Mouse (Mus musculus) hindbrain, embryonic 11.5 days (tissue): ENCODE data around the gene Comtd1. TPM values are rescaled to one million over a fixed set of nuclear protein-coding genes. Genes with fewer than 3 reads are reported as not detected.

Experiments used
- ATAC-seq: fragments of 200-750 bp; cut with Nextera tagmentation; 2 replicates; pipeline ENCODE4 v1.8.0; 2017; ENCODE audit warnings: mild to moderate bottlenecking, moderate TSS enrichment, moderate library complexity; ENCODE audit not compliant: low FRiP score
- DNase-seq: peaks from one replicate; pipeline ENCODE4 v3.0.0-alpha.2; 2015; ENCODE audit warnings: low spot score
- H3K27ac ChIP-seq: fragments of 300-500 bp; sonication (generic); 2 replicates; pipeline ENCODE4 v1.5.1; 2014; ENCODE audit warnings: mild to moderate bottlenecking, low read depth, low read length
- H3K27me3 ChIP-seq: fragments of 300-500 bp; sonication (generic); 2 replicates; pipeline ENCODE4 v1.6.1; 2014; ENCODE audit warnings: mild to moderate bottlenecking, low read length, moderate library complexity, mixed read lengths; ENCODE audit not compliant: control insufficient read depth, insufficient read depth
- H3K36me3 ChIP-seq: fragments of 300-500 bp; sonication (generic); 2 replicates; pipeline ENCODE4 v1.6.1; 2014; ENCODE audit warnings: mild to moderate bottlenecking, low read length, moderate library complexity, mixed read lengths; ENCODE audit not compliant: control insufficient read depth, insufficient read depth
- H3K4me1 ChIP-seq: fragments of 300-500 bp; sonication (generic); replicated peaks from 2 replicates; pipeline ENCODE4 v1.6.1; 2014; ENCODE audit warnings: low read length, mixed read lengths; ENCODE audit not compliant: control insufficient read depth, insufficient read depth
- H3K4me2 ChIP-seq: fragments of 300-500 bp; sonication (generic); replicated peaks from 2 replicates; pipeline ENCODE4 v1.6.1; 2014; ENCODE audit warnings: mild to moderate bottlenecking, low read depth, low read length
- H3K4me3 ChIP-seq: fragments of 300-500 bp; sonication (generic); 2 replicates; pipeline ENCODE4 v1.5.1; 2014; ENCODE audit warnings: low read depth, low read length
- H3K9ac ChIP-seq: fragments of 300-500 bp; sonication (generic); 2 replicates; pipeline ENCODE4 v1.6.1; 2014; ENCODE audit warnings: low read depth, low read length
- H3K9me3 ChIP-seq: fragments of 300-500 bp; sonication (generic); 2 replicates; pipeline ENCODE4 v1.6.1; 2016; ENCODE audit warnings: low read length; ENCODE audit not compliant: control insufficient read depth
- WGBS: fragments of 180-500 bp; shearing (Covaris S2); extraction: QIAGEN DNeasy Blood & Tissue Kit; methylation state at CpG from one replicate; pipeline ENCODE4 v1.1.7; 2014; 5-methylcytosine and 5-hydroxymethylcytosine counted together
- polyA plus RNA-seq: library from polyadenylated mRNA; unstranded; fragments of >200 nt; fragmentation: Nextera tagmentation; extraction: Ambion mirVana; gene quantifications from 2 replicates; pipeline ENCODE4 v1.2.1, GENCODE M21; 2014

Comtd1 gene
- polyA plus RNA-seq, 1 experiment from 2014 or later, result 16.8 TPM

DNA sequence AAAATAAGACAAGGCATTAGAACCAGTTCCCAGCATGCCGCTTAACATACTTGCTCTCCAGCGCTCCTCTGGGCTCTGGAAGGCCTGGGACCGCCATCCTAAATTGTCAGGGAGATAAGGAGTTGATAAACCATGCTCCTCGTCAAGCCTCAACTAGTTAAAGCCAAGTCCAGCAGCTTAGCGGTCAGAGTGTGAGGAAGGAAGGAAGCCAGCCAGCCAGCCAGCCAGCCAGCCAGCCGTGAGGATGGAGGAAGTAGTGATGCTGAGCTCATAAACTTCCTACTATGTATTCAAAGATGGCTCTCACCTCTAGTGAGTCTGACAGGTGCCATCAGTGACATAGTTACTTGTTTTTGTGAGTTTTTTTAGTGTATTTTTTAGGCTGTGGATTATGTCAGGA, 5.5 kb downstream of the Comtd1 start:
- peaks cover 12% of the 10 kb centered on the region for H3K36me3 ChIP-seq
- H3K9me3 ChIP-seq, result no peaks in the 10 kb centered on the region
- H3K4me3 ChIP-seq, result no peak overlapping the region
- WGBS, result 88% methylated on average over 6 of the region's 6 CpGs
- H3K9ac ChIP-seq, result no peak overlapping the region
- no peak overlapping the region for H3K4me2 ChIP-seq
- peaks cover 4% of the 10 kb centered on the region; the same call in 1 of the 2 replicates for H3K4me1 ChIP-seq
- ATAC-seq (no peak), DNase-seq (no peak)
- H3K27ac ChIP-seq, result no peak overlapping the region
- H3K27me3 ChIP-seq, result no peaks in the 10 kb centered on the region

DNA sequence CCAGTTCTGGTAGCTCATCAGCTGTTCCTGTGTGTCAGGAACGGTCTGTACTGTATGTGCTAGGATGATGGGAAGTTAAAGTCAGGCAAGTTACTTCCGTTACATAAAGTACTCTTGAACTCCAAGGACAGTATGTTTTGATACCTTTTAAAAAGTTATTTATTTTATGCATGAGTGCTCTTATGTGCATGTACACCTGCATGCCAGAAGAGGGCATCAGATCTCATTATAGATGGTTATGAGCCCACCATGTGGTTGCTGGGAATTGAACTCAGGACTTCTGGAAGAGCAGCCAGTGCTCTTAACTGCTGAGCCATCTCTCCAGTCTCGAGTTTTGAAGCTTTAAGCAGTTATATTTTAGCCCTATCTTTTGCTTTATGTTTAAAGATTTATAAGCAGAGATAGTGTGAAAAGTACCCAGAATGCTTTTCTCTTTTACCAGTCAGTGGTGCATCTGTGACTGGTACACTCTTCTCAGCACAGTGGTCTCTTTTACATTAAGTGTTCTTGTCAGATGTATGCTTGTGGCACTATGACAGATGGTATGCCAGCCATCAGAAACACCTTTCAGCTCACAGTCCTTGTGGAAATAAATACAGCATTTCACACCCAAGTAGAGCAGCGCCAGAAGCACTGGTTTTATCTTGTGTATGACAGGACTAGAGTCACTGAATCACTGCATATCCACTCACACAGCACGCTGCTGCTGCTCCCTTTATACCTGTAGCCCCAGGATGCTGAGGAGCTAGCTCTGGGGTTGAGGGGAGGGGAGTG, 6.8 kb downstream of the Comtd1 start:
- no peaks in the 10 kb centered on the region for H3K9me3 ChIP-seq
- no peaks in the 10 kb centered on the region for H3K27me3 ChIP-seq
- H3K9ac ChIP-seq, result no peak overlapping the region
- 88% methylated on average over 5 of the region's 5 CpGs for WGBS
- H3K36me3 ChIP-seq, result peaks cover 15% of the 10 kb centered on the region
- H3K4me3 ChIP-seq, result no peak overlapping the region
- DNase-seq (no peak), ATAC-seq (no peak)
- no peak overlapping the region for H3K27ac ChIP-seq
- H3K4me2 ChIP-seq, result no peak overlapping the region
- no peaks in the 10 kb centered on the region; the same call in 1 of the 2 replicates for H3K4me1 ChIP-seq

DNA sequence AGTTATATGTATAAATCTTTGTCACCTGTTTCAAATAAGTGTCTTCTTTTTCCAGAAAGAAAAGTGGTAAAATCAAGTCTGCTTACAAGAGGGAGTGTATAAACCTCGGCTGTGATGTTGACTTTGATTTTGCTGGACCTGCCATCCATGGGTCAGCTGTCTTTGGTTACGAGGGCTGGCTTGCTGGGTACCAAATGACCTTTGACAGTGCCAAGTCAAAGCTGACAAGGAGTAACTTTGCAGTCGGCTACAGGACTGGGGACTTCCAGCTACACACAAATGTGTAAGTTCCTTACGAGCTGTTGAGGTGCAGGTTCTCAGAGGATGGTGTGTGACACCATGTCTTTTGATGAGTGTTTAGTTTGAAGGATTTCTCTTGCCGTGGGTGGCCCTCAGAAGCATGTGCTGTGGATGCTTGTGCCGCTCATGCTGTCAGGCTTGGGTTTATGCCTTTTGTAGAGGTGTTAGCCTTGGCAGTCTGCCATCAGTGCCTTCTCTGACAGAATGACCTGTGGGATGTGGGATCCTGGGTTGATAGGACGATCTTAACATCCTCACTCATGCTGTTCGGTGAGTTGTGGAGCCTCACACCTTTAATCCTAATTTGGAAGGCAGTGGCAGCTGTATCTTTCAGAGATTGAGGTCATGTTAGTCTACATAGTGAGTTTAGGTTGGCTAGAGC, 10.3 kb downstream of the Comtd1 start:
- Histone ChIP-seq H3K27me3 (no peaks in the 10 kb centered on the region), H3K9ac (no peak overlapping the region), H3K27ac (no peak overlapping the region), H3K4me3 (no peak overlapping the region), H3K36me3 (peaks cover 15% of the 10 kb centered on the region), H3K9me3 (no peaks in the 10 kb centered on the region), H3K4me1 (no peaks in the 10 kb centered on the region), H3K4me2 (no peak overlapping the region)
- DNase-seq, result no peak
- 90% methylated on average over 8 of the region's 8 CpGs for WGBS
- no peak for ATAC-seq

DNA sequence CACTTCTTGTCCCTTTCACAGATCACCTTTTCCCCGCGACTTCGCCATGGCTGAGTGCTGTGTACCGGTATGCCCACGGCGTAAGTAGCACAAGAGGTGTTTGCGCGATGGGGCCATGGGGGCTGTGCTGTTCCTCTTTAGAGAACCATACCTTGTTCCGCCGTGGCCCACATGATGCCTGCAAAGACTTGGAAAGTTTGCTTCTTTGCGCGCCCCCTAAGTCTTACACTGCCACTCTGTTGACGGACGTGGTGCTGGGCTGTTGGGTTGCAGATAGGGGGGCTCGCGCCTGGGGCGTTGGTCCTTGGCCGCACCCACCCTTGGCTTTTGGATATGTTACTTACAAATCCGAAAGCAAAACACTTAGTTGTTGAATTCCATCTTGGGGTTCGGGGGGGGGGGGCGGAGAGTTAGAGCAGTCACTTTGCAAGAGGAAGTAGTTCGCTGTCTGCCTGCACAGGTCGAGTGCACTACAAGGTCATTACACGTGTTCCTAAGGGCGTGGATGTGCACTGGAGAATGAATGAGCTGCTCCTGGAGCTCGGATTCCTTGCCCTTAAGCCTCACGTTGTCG, 16.9 kb downstream of the Comtd1 start:
- no peaks in the 10 kb centered on the region for H3K4me1 ChIP-seq
- H3K9me3 ChIP-seq, result no peaks in the 10 kb centered on the region
- WGBS, result 1% methylated on average over 28 of the region's 28 CpGs
- no peaks in the 10 kb centered on the region for H3K27me3 ChIP-seq
- peak overlapping the region; percentile 98 for H3K4me3 ChIP-seq
- H3K36me3 ChIP-seq, result no peaks in the 10 kb centered on the region; the same call in 1 of the 2 replicates
- DNase-seq, result no peak
- peak overlapping the region; percentile 78 for H3K4me2 ChIP-seq
- no peak; the same call in 1 of the 2 replicates for ATAC-seq
- peak overlapping the region; percentile 74 for H3K9ac ChIP-seq
- H3K27ac ChIP-seq, result peak overlapping the region; percentile 76

DNA sequence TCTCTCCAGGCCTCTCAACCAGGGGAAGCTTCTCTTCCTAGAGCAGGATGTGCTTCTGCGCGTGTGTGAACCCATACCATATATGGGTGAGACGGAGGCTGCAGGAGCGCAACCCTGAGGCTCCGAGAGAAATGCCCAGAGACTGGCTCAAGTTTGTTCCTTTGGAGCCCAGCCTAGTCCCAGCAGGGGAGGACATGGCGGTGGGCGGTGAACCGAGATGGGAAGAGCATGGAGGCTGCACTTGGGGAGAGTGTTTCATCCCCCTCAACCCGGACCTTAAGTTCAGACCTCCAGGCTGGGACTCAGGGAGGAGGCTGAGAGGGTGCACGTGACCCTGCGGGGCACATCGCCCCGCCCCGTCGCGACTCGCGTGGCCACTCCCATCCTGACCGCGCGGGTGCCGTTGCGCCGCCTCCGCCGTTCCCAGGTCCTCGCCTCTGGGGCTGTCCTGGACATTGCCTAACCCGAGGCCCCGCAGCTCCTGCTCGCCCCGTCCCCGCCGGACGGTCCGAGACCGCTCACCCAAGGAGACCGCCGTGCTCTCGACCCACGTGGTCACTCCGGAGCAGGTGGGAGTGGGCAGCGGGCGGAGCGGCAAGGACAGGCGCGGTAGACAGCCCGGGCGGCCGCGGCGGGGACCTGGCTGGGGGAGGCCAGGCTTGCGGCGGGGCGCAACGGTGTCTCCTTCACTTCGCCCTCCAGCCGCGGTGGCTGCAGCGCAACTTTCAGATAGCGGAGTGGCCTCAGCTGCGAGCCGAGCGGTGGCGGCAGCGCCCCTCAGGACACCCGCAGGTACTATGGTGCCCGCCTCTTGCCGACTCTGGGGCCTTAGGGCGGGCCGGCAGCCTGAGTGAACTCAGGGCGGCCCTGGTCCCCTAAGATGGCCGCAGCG, 17.7 kb downstream of the Comtd1 start:
- Histone ChIP-seq H3K4me3 (peak overlapping the region; percentile 98), H3K27ac (peak overlapping the region; percentile 76), H3K4me2 (peak overlapping the region; percentile 78), H3K4me1 (no peaks in the 10 kb centered on the region), H3K27me3 (no peaks in the 10 kb centered on the region), H3K9ac (peak overlapping the region; percentile 74), H3K36me3 (no peaks in the 10 kb centered on the region; the same call in 1 of the 2 replicates), H3K9me3 (no peaks in the 10 kb centered on the region)
- WGBS, result under 1% methylated on average over 71 of the region's 73 CpGs
- ATAC-seq, result peak; percentile 98
- DNase-seq, result peak; percentile 96

DNA sequence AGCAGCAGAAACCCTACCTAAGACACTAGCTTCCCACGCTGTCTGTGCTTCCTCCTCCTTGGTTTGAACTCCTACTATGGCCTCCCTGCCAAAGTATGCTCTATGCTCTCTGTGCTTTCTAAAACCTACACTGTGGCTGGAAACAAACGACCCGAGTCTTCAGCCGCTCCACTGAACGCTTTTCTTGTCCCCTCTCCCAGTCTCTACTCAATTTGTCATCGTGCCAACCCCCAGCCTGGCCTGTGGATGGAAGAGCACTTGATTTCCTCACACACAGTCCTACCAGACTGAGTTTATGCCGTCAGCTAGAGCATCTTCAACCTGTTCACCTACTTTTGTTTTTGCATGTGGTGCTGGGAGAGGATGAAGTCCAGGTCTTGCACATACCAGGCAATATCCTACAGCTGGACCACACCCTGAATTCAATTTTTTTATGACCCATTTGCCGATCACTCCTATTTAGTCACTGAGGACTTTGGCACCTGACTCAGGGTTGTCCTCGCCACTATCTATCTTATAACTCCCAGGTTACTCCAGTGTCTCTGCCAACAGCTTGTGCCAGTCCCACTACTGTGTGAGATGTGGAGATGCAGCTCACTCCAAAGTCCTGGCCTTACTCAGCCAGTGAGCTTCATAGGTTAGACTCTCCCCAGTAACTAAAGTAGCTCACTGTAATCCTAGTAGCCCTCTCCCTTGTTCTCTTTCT, 22.8 kb downstream of the Comtd1 start:
- no peaks in the 10 kb centered on the region for H3K27me3 ChIP-seq
- ATAC-seq (no peak), DNase-seq (no peak)
- no peaks in the 10 kb centered on the region for H3K36me3 ChIP-seq
- 75% methylated on average over 9 of the region's 9 CpGs for WGBS
- H3K4me3 ChIP-seq, result no peak overlapping the region
- no peak overlapping the region for H3K27ac ChIP-seq
- H3K4me1 ChIP-seq, result no peaks in the 10 kb centered on the region
- no peaks in the 10 kb centered on the region for H3K9me3 ChIP-seq
- no peak overlapping the region for H3K9ac ChIP-seq
- H3K4me2 ChIP-seq, result no peak overlapping the region

DNA sequence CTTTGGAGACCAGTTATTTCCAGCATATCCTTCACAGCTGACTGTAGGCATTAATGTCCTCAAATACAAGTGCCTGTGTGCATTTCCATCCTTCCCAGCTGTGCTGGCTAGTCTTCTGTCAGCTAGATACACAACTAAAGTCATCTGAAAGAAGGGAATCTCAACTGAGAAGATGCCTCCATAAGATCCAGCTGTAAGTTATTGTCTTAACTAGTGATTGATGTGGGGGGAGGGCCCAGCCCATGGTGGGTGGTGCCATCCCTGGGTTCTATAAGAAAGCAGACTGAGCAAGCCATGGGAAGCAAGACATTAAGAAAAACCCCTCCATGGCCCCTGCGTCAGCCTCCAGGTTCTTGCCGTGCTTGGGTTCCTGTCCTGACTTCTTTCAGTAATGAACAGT, 23.8 kb downstream of the Comtd1 start, which contains the start of gene Vdac2:
TSS of gene Vdac2 (plus strand) at position 301 of the 400 bp plus-strand sequence.
- Histone ChIP-seq H3K9ac (no peak within 1 kb of the TSS), H3K9me3 (no peaks in the 10 kb centered on the region), H3K36me3 (no peaks in the 10 kb centered on the region), H3K27me3 (no peaks in the 10 kb centered on the region), H3K4me3 (no peak within 1 kb of the TSS), H3K4me1 (no peaks in the 10 kb centered on the region), H3K27ac (no peak within 1 kb of the TSS), H3K4me2 (no peak within 1 kb of the TSS)
- ATAC-seq (no peak), DNase-seq (no peak)
- 78% methylated on average over 2 of the region's 2 CpGs for WGBS

DNA sequence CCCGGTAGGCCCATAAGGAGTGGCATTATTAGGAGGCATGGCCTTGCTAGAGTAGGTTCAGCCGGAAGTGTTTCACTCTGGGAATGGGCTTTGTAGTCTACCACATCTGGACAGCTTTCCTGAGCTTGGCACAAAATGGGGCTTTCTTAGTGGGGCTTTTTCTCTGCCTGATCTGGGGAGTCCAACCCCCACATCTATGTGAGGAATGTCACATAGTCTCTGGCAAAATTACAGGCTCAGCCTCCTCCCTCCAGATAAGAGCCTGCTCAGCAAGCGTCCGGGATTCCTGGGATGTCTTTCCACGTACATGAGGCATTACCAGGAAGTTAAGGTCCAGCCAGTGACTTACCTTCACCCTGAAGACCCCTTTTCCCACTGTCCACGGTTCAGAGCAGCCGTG, 24.9 kb downstream of the Comtd1 start:
- no peak overlapping the region for H3K4me3 ChIP-seq
- ATAC-seq (no peak), DNase-seq (no peak)
- no peaks in the 10 kb centered on the region for H3K4me1 ChIP-seq
- no peaks in the 10 kb centered on the region for H3K36me3 ChIP-seq
- no peak overlapping the region for H3K4me2 ChIP-seq
- H3K9ac ChIP-seq, result no peak overlapping the region
- no peak overlapping the region for H3K27ac ChIP-seq
- 83% methylated on average over 7 of the region's 7 CpGs for WGBS
- H3K9me3 ChIP-seq, result no peaks in the 10 kb centered on the region
- no peaks in the 10 kb centered on the region for H3K27me3 ChIP-seq
